Mouse (Mus musculus) cerebellum, postnatal 36 days (tissue): Measurements from ENCODE around the gene Amz2.
A peak's percentile ranks its signal among the peaks of the same experiment; 100 is the strongest.
"Not testable (repeated sequence)": the region's sequence is repeated elsewhere in the genome, so short reads cannot be mapped to it uniquely, and the experiment has no call there.

Source experiments
- DNase-seq, 2 experiments: peaks; one replicate each; pipeline ENCODE4 v3.0.0; 2021 to 2022; ENCODE audit warnings: mixed read lengths in 2 of 2

The Amz2 gene

GRCm38 (mm10) chr11:109470921-109471861 is 45.4 kb downstream of the Amz2 start:
- no peak for DNase-seq

DNA sequence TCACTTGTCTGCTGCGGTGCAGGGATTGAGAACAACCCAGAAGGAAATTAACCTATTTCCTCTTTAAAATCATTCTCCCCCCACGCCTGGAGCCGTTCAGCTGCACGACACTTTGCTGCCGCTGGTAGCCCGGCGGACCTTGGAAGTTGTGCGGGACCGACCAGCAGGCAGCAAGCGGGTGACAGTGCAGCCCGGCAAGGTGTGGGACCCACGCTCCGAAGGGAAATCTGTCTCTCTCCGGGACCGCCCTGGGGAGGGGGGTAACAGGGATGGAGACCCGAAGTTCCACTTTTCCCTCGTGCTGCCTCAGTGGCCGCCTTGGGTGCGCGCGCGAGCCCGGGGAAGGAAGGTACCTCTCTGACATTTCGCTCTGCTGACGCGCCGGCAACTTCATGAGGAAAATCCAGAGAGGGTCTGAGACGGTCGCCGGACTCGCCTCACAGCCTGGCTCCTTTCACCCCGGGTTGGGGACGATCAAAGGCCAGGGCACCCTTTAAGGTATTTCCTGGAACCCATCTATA is 46.5 kb downstream of the Amz2 start:
- DNase-seq: peak; percentile 44 to 51

- no peak for DNase-seq
Observed at GRCm38 (mm10) chr11:109472821-109473170, 47.0 kb downstream of the Amz2 start.

- peak; percentile 83 to 89 for DNase-seq
Observed at GRCm38 (mm10) chr11:109473171-109474085, 47.7 kb downstream of the Amz2 start, which contains the start of the genes Arsg and Slc16a6. Gene Arsg, plus strand, starts transcription at chr11:109473374. Gene Slc16a6, minus strand, starts transcription at chr11:109473598.

- peak in 1 of 2 experiments; percentile 20 for DNase-seq
Observed at GRCm38 (mm10) chr11:109474086-109474742, 48.5 kb downstream of the Amz2 start.

- no peak for DNase-seq
Observed at GRCm38 (mm10) chr11:109474836-109475235, 49.1 kb downstream of the Amz2 start.

GRCm38 (mm10) chr11:109475717-109476116 is 50.0 kb downstream of the Amz2 start:
- peak in 1 of 2 experiments; percentile 31 for DNase-seq

- no peak for DNase-seq
Observed at GRCm38 (mm10) chr11:109476241-109476640, 50.5 kb downstream of the Amz2 start.

- DNase-seq: no peak
Observed at GRCm38 (mm10) chr11:109476653-109477052, 50.9 kb downstream of the Amz2 start.

DNA sequence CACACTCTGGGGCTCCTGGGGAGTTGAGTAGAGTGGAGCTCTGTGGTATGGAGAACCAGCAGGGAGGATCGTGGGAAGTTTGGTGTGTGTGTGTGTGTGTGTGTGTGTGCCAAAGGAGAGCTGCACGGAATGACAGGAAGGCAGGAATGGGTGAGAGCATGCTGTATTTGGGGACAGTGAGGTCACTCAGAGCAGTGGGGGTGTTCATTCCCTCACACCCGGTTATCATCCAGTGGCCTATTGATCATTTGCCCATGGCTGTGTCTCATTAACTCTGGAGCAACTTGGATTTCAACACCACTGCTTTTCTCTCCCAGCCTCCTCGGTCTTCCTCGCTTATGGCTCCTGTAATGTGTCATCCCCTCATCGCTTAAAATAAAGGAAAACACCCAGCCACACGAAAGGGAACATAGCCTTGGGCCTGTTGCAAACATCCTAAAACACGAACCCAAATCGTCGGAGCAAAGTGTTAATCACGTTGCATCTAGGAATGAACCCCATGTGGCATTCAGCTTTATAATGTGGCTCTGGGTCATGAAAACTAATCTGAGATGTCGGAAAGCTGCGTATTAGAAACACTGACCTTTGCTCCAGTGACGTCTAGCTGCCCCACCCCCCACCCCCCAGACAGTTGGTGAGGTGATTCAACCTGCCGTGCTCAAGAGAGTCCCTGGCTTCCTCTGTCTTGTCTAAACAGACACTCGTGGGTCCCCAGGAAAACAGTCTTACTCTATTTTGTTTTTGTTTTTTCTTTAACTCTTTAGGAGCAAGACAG is 52.0 kb downstream of the Amz2 start:
- DNase-seq: no peak

DNA sequence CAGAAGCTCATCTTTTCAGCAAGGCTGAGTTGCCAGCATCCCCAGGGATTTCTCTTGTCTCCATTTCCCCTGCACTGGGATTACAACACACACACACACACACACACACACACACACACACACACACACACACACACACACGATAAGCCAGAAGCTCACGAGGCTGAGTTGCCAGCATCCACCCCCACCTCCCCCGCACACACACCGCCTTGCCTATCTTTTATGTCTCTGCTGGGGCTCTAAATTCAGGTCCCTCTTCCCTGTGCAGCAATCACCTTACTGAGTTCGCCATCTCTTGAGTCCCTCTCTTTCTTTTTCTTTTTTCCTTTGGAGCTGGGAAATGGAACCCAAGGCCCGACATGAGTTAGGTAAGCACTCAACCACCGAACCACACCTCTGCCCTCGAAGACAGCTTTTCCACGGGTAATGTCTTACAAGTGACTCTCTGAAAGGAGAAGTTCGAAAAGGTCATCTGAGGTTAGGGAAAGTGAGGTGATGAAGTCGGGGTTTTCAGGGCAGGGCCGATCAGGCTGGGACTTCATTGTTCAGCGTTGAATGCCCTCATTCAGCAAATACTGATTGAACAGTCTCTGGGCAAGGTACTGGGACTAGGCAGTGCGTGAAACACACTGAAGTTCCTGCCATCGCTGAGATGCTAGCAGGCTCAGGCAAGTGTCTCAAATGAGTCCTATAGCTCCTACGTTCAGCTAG is 54.0 kb downstream of the Amz2 start:
- DNase-seq: no peak

DNA sequence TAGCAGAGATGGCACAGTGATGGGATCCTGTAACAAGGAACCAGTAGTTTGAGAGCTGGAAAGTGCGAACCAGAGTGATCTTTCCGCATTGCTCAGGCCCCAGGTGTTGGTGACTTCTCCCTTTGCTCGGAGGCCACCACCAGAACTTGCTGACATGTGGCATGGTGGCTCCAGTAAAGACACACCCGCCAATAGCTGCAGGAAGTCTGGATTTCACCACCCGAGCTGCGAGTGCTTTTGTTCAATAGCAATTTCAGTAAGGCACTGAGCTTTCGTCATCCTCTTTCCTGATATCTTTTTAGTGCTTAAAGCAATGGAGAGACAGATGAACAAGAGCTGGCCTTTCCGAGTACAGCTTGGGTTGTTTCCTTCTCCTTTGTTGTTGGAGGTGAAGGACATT is 54.7 kb downstream of the Amz2 start:
- no peak for DNase-seq

- peak in 1 of 2 experiments; percentile 39 for DNase-seq
Observed at GRCm38 (mm10) chr11:109485398-109486045, 59.8 kb downstream of the Amz2 start.

DNA sequence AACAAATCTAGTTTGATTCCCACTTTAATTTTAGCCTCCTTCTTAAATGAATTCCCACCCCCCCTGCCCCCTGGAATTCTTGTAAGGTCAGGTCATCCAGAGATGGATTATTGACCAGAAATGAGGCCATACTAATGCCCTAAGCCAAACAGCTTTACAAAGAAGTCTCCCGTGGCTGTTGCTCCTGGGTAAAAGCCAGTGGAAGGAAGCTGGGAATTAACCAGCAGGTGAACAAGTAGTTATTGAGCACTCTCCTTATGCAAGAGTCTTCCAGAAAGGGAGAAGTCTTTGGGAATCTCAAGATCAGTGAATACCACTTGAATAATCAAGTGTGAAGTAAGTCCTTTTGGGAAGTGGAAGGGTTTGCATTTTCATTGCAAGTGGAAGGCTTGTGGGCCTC is 61.4 kb downstream of the Amz2 start:
- no peak for DNase-seq

GRCm38 (mm10) chr11:109487991-109488684 is 62.4 kb downstream of the Amz2 start:
- no peak for DNase-seq

DNA sequence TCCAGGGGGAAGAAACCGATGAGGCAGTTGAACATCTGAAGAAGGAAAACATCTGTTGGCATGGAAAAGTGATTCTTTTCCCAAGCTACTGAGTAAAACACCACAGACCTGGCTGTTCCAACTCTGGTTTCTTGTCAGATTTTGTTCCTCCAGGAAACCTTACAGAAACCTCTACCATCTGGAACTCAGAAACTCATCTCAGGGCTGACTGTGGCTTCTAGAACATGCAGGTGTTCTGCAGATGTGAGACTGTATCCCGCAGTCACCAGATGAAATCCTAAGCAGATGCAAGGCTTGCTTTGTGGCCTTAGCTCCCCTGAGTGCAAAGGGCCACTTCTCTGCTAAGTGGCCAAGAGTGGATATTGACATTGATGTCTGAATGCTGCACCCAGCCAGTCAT is 64.0 kb downstream of the Amz2 start:
- no peak for DNase-seq

GRCm38 (mm10) chr11:109491844-109492243 is 66.1 kb downstream of the Amz2 start:
- DNase-seq: no peak

GRCm38 (mm10) chr11:109492847-109493464 is 67.2 kb downstream of the Amz2 start:
- not testable (repeated sequence) for DNase-seq
